ENCODE assay signal across 9 mouse cellular contexts in the genomic region with DNA sequence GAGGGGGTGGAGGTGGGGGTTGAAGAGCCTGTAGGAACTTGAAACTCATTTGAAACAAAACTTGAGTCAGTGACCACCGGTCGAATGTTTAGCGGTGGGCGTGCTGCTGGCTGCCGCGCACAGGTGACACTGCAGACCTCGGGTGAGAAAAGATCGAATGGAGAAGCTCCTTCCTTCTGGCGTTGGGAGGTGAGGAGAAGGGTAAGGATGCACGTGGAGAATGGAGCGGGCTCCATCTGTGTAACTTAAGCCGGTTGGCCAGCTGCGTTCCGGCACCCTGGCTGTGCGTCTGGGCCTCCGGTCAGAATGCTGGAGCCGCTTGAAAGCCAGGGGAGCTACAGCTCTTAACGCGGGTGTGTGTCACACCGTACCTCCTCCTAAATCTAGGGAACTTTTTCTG. TPM values are rescaled to one million over a fixed set of nuclear protein-coding genes. Genes with fewer than 3 reads are reported as not detected.
A peak's percentile ranks its signal among the peaks of the same experiment; 100 is the strongest.
DNase-seq lines count a peak whose midpoint lies in the region; ATAC-seq and TF ChIP-seq lines count a peak whose summit lies in the region.
"Had no signal": no experiment of that assay in that cellular context is flagged by ENCODE, and none has a peak within 500 bp of the region (broad histone marks: within the 10 kb centered on the region; RNA-seq: fewer than 3 reads in every experiment).

No protein-coding gene starts in this region.

- TF ChIP-seq POLR2A in embryonic fibroblast, embryonic 13.5 days (IDR thresholded peaks at IDR 0.05; ENCODE audit: low read depth, low read length) = peak; percentile 37; the same call in 1 of the 2 replicates

- no peak for ATAC-seq in neural tube, embryonic 15.5 days (ENCODE audit: low FRiP score)

- no peaks in the 10 kb centered on the region for H3K9me3 ChIP-seq in neural tube, embryonic 15.5 days (replicated peaks)

- WGBS in neural tube, embryonic 15.5 days = under 1% methylated on average over 20 of the region's 20 CpGs

- no peak for DNase-seq in left cerebral cortex, adult 2 months (ENCODE audit: extremely low spot score in 1 of 2, low spot score in 2 of 2)
- no peak for DNase-seq in left cerebral cortex, postnatal 36 days (ENCODE audit: low spot score in 2 of 2)
- DNase-seq in kidney, postnatal 4 days = peak; percentile 53 to 65
- DNase-seq in frontal cortex, postnatal 10 days (ENCODE audit: low spot score in 2 of 2) = no peak
- no peak for DNase-seq in adrenal gland, adult 2 months
- DNase-seq in T-cell, adult 2 months (ENCODE audit: low spot score) = no peak

- H3K27ac ChIP-seq in left cerebral cortex, adult 2 months = no peak overlapping the region
- H3K27ac ChIP-seq in embryonic fibroblast, embryonic 13.5 days (ENCODE audit: insufficient read depth, low read length) = no peak overlapping the region
- H3K27ac ChIP-seq in neural tube, embryonic 15.5 days (replicated peaks) = peak overlapping the region; percentile 80; the same call in 1 of the 2 replicates

- no peaks in the 10 kb centered on the region for H3K27me3 ChIP-seq in neural tube, embryonic 15.5 days (replicated peaks)

- no peaks in the 10 kb centered on the region for H3K36me3 ChIP-seq in neural tube, embryonic 15.5 days

- peak overlapping the region; percentile 50 for H3K4me3 ChIP-seq in left cerebral cortex, adult 2 months
- peak overlapping the region; percentile 34 for H3K4me3 ChIP-seq in embryonic fibroblast, embryonic 13.5 days (ENCODE audit: insufficient read depth, low read length)
- peak overlapping the region; percentile 79 for H3K4me3 ChIP-seq in neural tube, embryonic 15.5 days (replicated peaks)
- H3K4me3 ChIP-seq: megakaryocyte, embryonic 14.5 days had no signal

- TF ChIP-seq CTCF in left cerebral cortex, adult 2 months (IDR thresholded peaks at IDR 0.05) = no peak
- no peak for TF ChIP-seq CTCF in embryonic fibroblast, embryonic 13.5 days (IDR thresholded peaks at IDR 0.05; ENCODE audit: borderline replicate concordance, insufficient read depth, low read length)

- intact Hi-C loops in left cerebral cortex, adult 2 months (cut with DNase I) = loop anchor here (2.0 to 10.0 kb wide), 3 partner anchors 30 to 110 kb away; partner anchors contain the start of gene Rpl37a
- intact Hi-C loops in left cerebral cortex, postnatal 36 days (cut with DNase I) = loop anchor here (5.0 to 10.0 kb wide), 2 partner anchors 73 to 90 kb away; no protein-coding TSS in a partner anchor

- H3K9ac ChIP-seq in neural tube, embryonic 15.5 days (replicated peaks) = peak overlapping the region; percentile 80

- peak overlapping the region; percentile 96 for H3K4me2 ChIP-seq in neural tube, embryonic 15.5 days

- no peaks in the 10 kb centered on the region for H3K4me1 ChIP-seq in embryonic fibroblast, embryonic 13.5 days (ENCODE audit: control insufficient read depth, insufficient read depth, low read length)
- H3K4me1 ChIP-seq in neural tube, embryonic 15.5 days = peaks cover 46% of the 10 kb centered on the region

RNA-seq across cellular contexts. Expression of gene Igfbp2, which starts 1.0 kb away (rescaled TPM):
- total RNA-seq in left cerebral cortex, adult 2 months (2021) = 10 to 100 TPM; 71.2 to 74.0 TPM
- total RNA-seq in left cerebral cortex, postnatal 36 days (2021) = 10 to 100 TPM; 75.9 to 80.0 TPM
- 331 and 641 TPM in 2 replicates for polyA plus RNA-seq in embryonic fibroblast, embryonic 13.5 days (2011; ENCODE audit: insufficient read length, low read depth, missing spikeins)
- 278 and 341 TPM in 2 replicates for polyA plus RNA-seq in neural tube, embryonic 15.5 days (2015; fragmentation: Nextera tagmentation; extraction: Ambion mirVana)
- total RNA-seq in adrenal gland, adult 2 months (2021) = 1 to 10 TPM; 2.0 to 4.1 TPM
- polyA plus RNA-seq in adrenal gland, adult 2 months (2012; rRNA removed) = 12.6 and 13.0 TPM in 2 replicates

RNA-seq across cellular contexts. Expression of gene Igfbp5, which starts 49.4 kb away (rescaled TPM):
- 10 to 100 TPM; 42.7 to 51.6 TPM for total RNA-seq in left cerebral cortex, adult 2 months (2021)
- total RNA-seq in left cerebral cortex, postnatal 36 days (2021) = 10 to 100 TPM; 52.4 to 61.4 TPM
- polyA plus RNA-seq in embryonic fibroblast, embryonic 13.5 days (2011; ENCODE audit: insufficient read length, low read depth, missing spikeins) = 149 and 746 TPM in 2 replicates
- polyA plus RNA-seq in neural tube, embryonic 15.5 days (2015; fragmentation: Nextera tagmentation; extraction: Ambion mirVana) = 90.8 and 102 TPM in 2 replicates
- total RNA-seq in adrenal gland, adult 2 months (2021) = 100 to 1,000 TPM in 1 of 2 experiments, 10 to 100 TPM in 1; 87.4 to 179 TPM
- 31.2 and 32.3 TPM in 2 replicates for polyA plus RNA-seq in adrenal gland, adult 2 months (2012; rRNA removed)

Comparison
In these comparisons a context has a peak if more than half of its experiments do, and no peak if none do; other contexts are left out.
1. DNase-seq: peak in kidney, postnatal 4 days (2 of 2); none in left cerebral cortex, adult 2 months (0 of 2), left cerebral cortex, postnatal 36 days (0 of 2), frontal cortex, postnatal 10 days (0 of 2), adrenal gland, adult 2 months (single experiment) and T-cell, adult 2 months (single experiment).
2. RNA of gene Igfbp2, which starts 1.0 kb away (total RNA-seq): 75.9 to 80.0 TPM in left cerebral cortex, postnatal 36 days and 71.2 to 74.0 TPM in left cerebral cortex, adult 2 months; 2.0 to 4.1 TPM in adrenal gland, adult 2 months; every median in the first group is over 10 times any median in the second.
3. Peak in every context shown above with its lines, with median percentiles within 50 percentile points of each other: H3K4me3 ChIP-seq.